Mouse (Mus musculus) cerebellum, adult 2 months (tissue): ENCODE measurements around the gene Tmem183a.

ENCODE experiments used
- CTCF ChIP-seq: fragments of 200-500 bp; IDR thresholded peaks from 2 replicates; pipeline ENCODE4 v1.5.1; 2011; ENCODE audit warnings: low read depth, mild to moderate bottlenecking, control low read depth, low read length, moderate library complexity, borderline replicate concordance; ENCODE audit not compliant: insufficient read depth
- POLR2A ChIP-seq: fragments of 200-500 bp; IDR thresholded peaks from 2 replicates; pipeline ENCODE4 v1.6.1; 2011; ENCODE audit warnings: low read length, control low read depth, borderline replicate concordance; ENCODE audit not compliant: insufficient read depth

- TF ChIP-seq CTCF (peak; percentile 83), POLR2A (no peak)
These were observed 29.7 kb downstream of the Tmem183a start for GRCm38 (mm10) chr1:134331879-134332635.
